Mouse (Mus musculus): Measurements from ENCODE around the gene Ifnar2. TPM values are rescaled to one million over a fixed set of nuclear protein-coding genes. Genes with fewer than 3 reads are reported as not detected.

Ifnar2 gene
- polyA plus RNA-seq, 1 experiment from 2014 or later: 41.6 TPM

- no peak overlapping the region for H3K9ac ChIP-seq (replicated peaks)
- no peaks in the 10 kb centered on the region for H3K9me3 ChIP-seq
- ATAC-seq (replicated peaks): no peak
- H3K36me3 ChIP-seq: no peaks in the 10 kb centered on the region
- no peak overlapping the region for H3K4me2 ChIP-seq (replicated peaks)
- no peak overlapping the region for H3K27ac ChIP-seq (replicated peaks)
- no peak overlapping the region for H3K4me3 ChIP-seq
- H3K4me1 ChIP-seq: 0 out of 2 replicates have a peak, but pooled peaks cover 10% of the 10 kb centered on the region
- H3K27me3 ChIP-seq: peaks cover 21% of the 10 kb centered on the region
- WGBS: 48% methylated on average over 14 of the region's 14 CpGs
Observed at GRCm38 (mm10) chr16:91348264-91348565, 24.4 kb upstream of the Ifnar2 start.

- 64% methylated on average over 28 of the region's 28 CpGs for WGBS
- H3K4me1 ChIP-seq: 0 out of 2 replicates have a peak, but pooled peaks cover 10% of the 10 kb centered on the region
- no peak overlapping the region for H3K4me3 ChIP-seq
- no peak overlapping the region for H3K9ac ChIP-seq (replicated peaks)
- no peak overlapping the region for H3K4me2 ChIP-seq (replicated peaks)
- H3K27me3 ChIP-seq: peaks cover 25% of the 10 kb centered on the region
- no peak for ATAC-seq (replicated peaks)
- H3K27ac ChIP-seq (replicated peaks): no peak overlapping the region
- H3K9me3 ChIP-seq: no peaks in the 10 kb centered on the region
- no peaks in the 10 kb centered on the region for H3K36me3 ChIP-seq
Observed at GRCm38 (mm10) chr16:91348588-91349330, 23.8 kb upstream of the Ifnar2 start.

- no peak overlapping the region for H3K4me2 ChIP-seq (replicated peaks)
- peak; percentile 64 for ATAC-seq (replicated peaks)
- WGBS: 2% methylated on average over 7 of the region's 7 CpGs
- H3K4me1 ChIP-seq: 0 out of 2 replicates have a peak, but pooled peaks cover 10% of the 10 kb centered on the region
- no peaks in the 10 kb centered on the region for H3K9me3 ChIP-seq
- H3K9ac ChIP-seq (replicated peaks): no peak overlapping the region
- no peaks in the 10 kb centered on the region for H3K36me3 ChIP-seq
- H3K4me3 ChIP-seq: no peak overlapping the region
- H3K27me3 ChIP-seq: peaks cover 26% of the 10 kb centered on the region
- no peak overlapping the region for H3K27ac ChIP-seq (replicated peaks)
Observed at GRCm38 (mm10) chr16:91352084-91352562, 20.5 kb upstream of the Ifnar2 start.

GRCm38 (mm10) chr16:91352749-91353148 lies 19.8 kb upstream of the Ifnar2 start:
- Histone ChIP-seq H3K9me3 (no peaks in the 10 kb centered on the region), H3K4me2 (replicated peaks) (no peak overlapping the region), H3K4me3 (no peak overlapping the region), H3K9ac (replicated peaks) (no peak overlapping the region), H3K27me3 (peaks cover 26% of the 10 kb centered on the region), H3K36me3 (no peaks in the 10 kb centered on the region), H3K4me1 (0 out of 2 replicates have a peak, but pooled peaks cover 9% of the 10 kb centered on the region), H3K27ac (replicated peaks) (no peak overlapping the region)
- 0 out of 2 replicates have a peak, but pooled peaks have one; percentile 42 for ATAC-seq (replicated peaks)
- 75% methylated on average over 7 of the region's 7 CpGs for WGBS

GRCm38 (mm10) chr16:91353177-91353576 lies 19.4 kb upstream of the Ifnar2 start:
- no peak overlapping the region for H3K9ac ChIP-seq (replicated peaks)
- no peak overlapping the region for H3K4me2 ChIP-seq (replicated peaks)
- H3K27me3 ChIP-seq: peaks cover 26% of the 10 kb centered on the region
- 0 out of 2 replicates have a peak, but pooled peaks cover 5% of the 10 kb centered on the region for H3K4me1 ChIP-seq
- no peak overlapping the region for H3K27ac ChIP-seq (replicated peaks)
- ATAC-seq (replicated peaks): no peak
- WGBS: 83% methylated on average over 6 of the region's 6 CpGs
- no peaks in the 10 kb centered on the region for H3K9me3 ChIP-seq
- no peaks in the 10 kb centered on the region for H3K36me3 ChIP-seq
- no peak overlapping the region for H3K4me3 ChIP-seq

- Histone ChIP-seq H3K27me3 (peaks cover 26% of the 10 kb centered on the region), H3K9ac (replicated peaks) (no peak overlapping the region), H3K36me3 (no peaks in the 10 kb centered on the region), H3K4me3 (no peak overlapping the region), H3K4me2 (replicated peaks) (no peak overlapping the region), H3K27ac (replicated peaks) (no peak overlapping the region), H3K9me3 (no peaks in the 10 kb centered on the region), H3K4me1 (0 out of 2 replicates have a peak, but pooled peaks cover under 1% of the 10 kb centered on the region)
- no peak for ATAC-seq (replicated peaks)
- 86% methylated on average over 5 of the region's 5 CpGs for WGBS
Observed at GRCm38 (mm10) chr16:91353638-91354037, 18.9 kb upstream of the Ifnar2 start.

GRCm38 (mm10) chr16:91354599-91354998 lies 18.0 kb upstream of the Ifnar2 start:
- H3K27ac ChIP-seq (replicated peaks): no peak overlapping the region
- H3K36me3 ChIP-seq: no peaks in the 10 kb centered on the region
- ATAC-seq (replicated peaks): no peak
- WGBS: 80% methylated on average over 4 of the region's 4 CpGs
- H3K4me3 ChIP-seq: no peak overlapping the region
- no peaks in the 10 kb centered on the region for H3K9me3 ChIP-seq
- H3K27me3 ChIP-seq: peaks cover 26% of the 10 kb centered on the region
- no peaks in the 10 kb centered on the region for H3K4me1 ChIP-seq
- no peak overlapping the region for H3K9ac ChIP-seq (replicated peaks)
- H3K4me2 ChIP-seq (replicated peaks): no peak overlapping the region

- no peaks in the 10 kb centered on the region for H3K9me3 ChIP-seq
- no peak overlapping the region for H3K27ac ChIP-seq (replicated peaks)
- H3K4me2 ChIP-seq (replicated peaks): no peak overlapping the region
- H3K4me3 ChIP-seq: no peak overlapping the region
- 83% methylated on average over 12 of the region's 12 CpGs for WGBS
- no peaks in the 10 kb centered on the region for H3K36me3 ChIP-seq
- no peak overlapping the region for H3K9ac ChIP-seq (replicated peaks)
- H3K27me3 ChIP-seq: peaks cover 25% of the 10 kb centered on the region
- ATAC-seq (replicated peaks): no peak
- no peaks in the 10 kb centered on the region for H3K4me1 ChIP-seq
Observed at GRCm38 (mm10) chr16:91355160-91355559, 17.4 kb upstream of the Ifnar2 start.

- no peak overlapping the region for H3K4me3 ChIP-seq
- no peak overlapping the region for H3K4me2 ChIP-seq (replicated peaks)
Observed at GRCm38 (mm10) chr16:91356760-91357525, 15.6 kb upstream of the Ifnar2 start.

GRCm38 (mm10) chr16:91357526-91357900 lies 15.1 kb upstream of the Ifnar2 start:
- H3K4me2 ChIP-seq (replicated peaks): no peak overlapping the region
- H3K9ac ChIP-seq (replicated peaks): no peak overlapping the region
- H3K4me1 ChIP-seq: no peaks in the 10 kb centered on the region
- H3K4me3 ChIP-seq: no peak overlapping the region
- no peak for ATAC-seq (replicated peaks)
- no peaks in the 10 kb centered on the region for H3K9me3 ChIP-seq
- WGBS: 61% methylated on average over 10 of the region's 10 CpGs
- H3K27me3 ChIP-seq: peaks cover 12% of the 10 kb centered on the region
- no peaks in the 10 kb centered on the region for H3K36me3 ChIP-seq
- no peak overlapping the region for H3K27ac ChIP-seq (replicated peaks)

More at GRCm38 (mm10) chr16:91356760-91357525, 15.6 kb upstream of the Ifnar2 start:
- peaks cover 14% of the 10 kb centered on the region for H3K27me3 ChIP-seq
- H3K9me3 ChIP-seq: no peaks in the 10 kb centered on the region
- H3K27ac ChIP-seq (replicated peaks): no peak overlapping the region
- no peaks in the 10 kb centered on the region for H3K4me1 ChIP-seq
- no peaks in the 10 kb centered on the region for H3K36me3 ChIP-seq
- WGBS: 74% methylated on average over 10 of the region's 10 CpGs
- H3K9ac ChIP-seq (replicated peaks): no peak overlapping the region
- no peak for ATAC-seq (replicated peaks)

- peak; percentile 61 for ATAC-seq (replicated peaks)
- WGBS: 37% methylated on average over 8 of the region's 8 CpGs
- Histone ChIP-seq H3K27ac (replicated peaks) (no peak overlapping the region), H3K4me1 (no peaks in the 10 kb centered on the region), H3K9ac (replicated peaks) (no peak overlapping the region), H3K9me3 (no peaks in the 10 kb centered on the region), H3K4me2 (replicated peaks) (no peak overlapping the region), H3K4me3 (no peak overlapping the region), H3K27me3 (peaks cover 2% of the 10 kb centered on the region; the same call in 1 of the 2 replicates), H3K36me3 (no peaks in the 10 kb centered on the region)
Observed at GRCm38 (mm10) chr16:91358555-91358954, 14.0 kb upstream of the Ifnar2 start.

GRCm38 (mm10) chr16:91359531-91359930 lies 13.1 kb upstream of the Ifnar2 start:
- H3K36me3 ChIP-seq: no peaks in the 10 kb centered on the region
- WGBS: 87% methylated on average over 13 of the region's 13 CpGs
- no peaks in the 10 kb centered on the region for H3K4me1 ChIP-seq
- H3K9me3 ChIP-seq: no peaks in the 10 kb centered on the region
- no peak for ATAC-seq (replicated peaks)
- no peak overlapping the region for H3K4me2 ChIP-seq (replicated peaks)
- no peak overlapping the region for H3K4me3 ChIP-seq
- no peak overlapping the region for H3K9ac ChIP-seq (replicated peaks)
- H3K27ac ChIP-seq (replicated peaks): no peak overlapping the region
- no peaks in the 10 kb centered on the region for H3K27me3 ChIP-seq
